Mouse (Mus musculus) layer of hippocampus, adult 9-10 months (tissue): ENCODE data around the gene Adap1.

ENCODE experiments used
- DNase-seq: peaks from one replicate; pipeline ENCODE4 v3.0.0; 2022; ENCODE audit warnings: low spot score

Adap1 gene

GRCm38 (mm10) chr5:139286142-139286941 is 39.1 kb downstream of the Adap1 start:
- no peak for DNase-seq

- DNase-seq: no peak
Measured at GRCm38 (mm10) chr5:139285383-139286067, 39.9 kb downstream of the Adap1 start.

- no peak for DNase-seq
Measured at GRCm38 (mm10) chr5:139283460-139284180, 41.8 kb downstream of the Adap1 start.

GRCm38 (mm10) chr5:139282191-139282590 is 43.2 kb downstream of the Adap1 start:
- DNase-seq: no peak

GRCm38 (mm10) chr5:139281373-139282112 is 43.9 kb downstream of the Adap1 start:
- no peak for DNase-seq

- no peak for DNase-seq
Measured at GRCm38 (mm10) chr5:139277287-139277686, 48.1 kb downstream of the Adap1 start.

- no peak for DNase-seq
Measured at GRCm38 (mm10) chr5:139271994-139272554, 53.3 kb downstream of the Adap1 start.

- no peak for DNase-seq
Measured at GRCm38 (mm10) chr5:139270806-139271521, 54.5 kb downstream of the Adap1 start.

GRCm38 (mm10) chr5:139267661-139268060 is 57.8 kb downstream of the Adap1 start:
- no peak for DNase-seq

- no peak for DNase-seq
Measured at GRCm38 (mm10) chr5:139261403-139261802, 64.0 kb downstream of the Adap1 start.

- DNase-seq: no peak
Measured at GRCm38 (mm10) chr5:139259853-139260252, 65.6 kb downstream of the Adap1 start.

- no peak for DNase-seq
Measured at GRCm38 (mm10) chr5:139258371-139259035, 66.9 kb downstream of the Adap1 start.

- no peak for DNase-seq
Measured at GRCm38 (mm10) chr5:139257818-139258217, 67.6 kb downstream of the Adap1 start.

- no peak for DNase-seq
Measured at GRCm38 (mm10) chr5:139257265-139257664, 68.2 kb downstream of the Adap1 start.

- no peak for DNase-seq
Measured at GRCm38 (mm10) chr5:139256211-139256765, 69.1 kb downstream of the Adap1 start.

GRCm38 (mm10) chr5:139255777-139256176 is 69.6 kb downstream of the Adap1 start:
- no peak for DNase-seq

GRCm38 (mm10) chr5:139254938-139255337 is 70.5 kb downstream of the Adap1 start:
- no peak for DNase-seq

GRCm38 (mm10) chr5:139253301-139253741 is 72.1 kb downstream of the Adap1 start:
- no peak for DNase-seq

- no peak for DNase-seq
Measured at GRCm38 (mm10) chr5:139252910-139253245, 72.5 kb downstream of the Adap1 start.
